Mouse (Mus musculus): ENCODE measurements at regions not wholly inside any gene's neighbourhood (a gene's known extent, or its start where the extent isn't known, plus 50 kb on each side); places are given as distances from the start of the nearest gene placed in this dataset.

DNA sequence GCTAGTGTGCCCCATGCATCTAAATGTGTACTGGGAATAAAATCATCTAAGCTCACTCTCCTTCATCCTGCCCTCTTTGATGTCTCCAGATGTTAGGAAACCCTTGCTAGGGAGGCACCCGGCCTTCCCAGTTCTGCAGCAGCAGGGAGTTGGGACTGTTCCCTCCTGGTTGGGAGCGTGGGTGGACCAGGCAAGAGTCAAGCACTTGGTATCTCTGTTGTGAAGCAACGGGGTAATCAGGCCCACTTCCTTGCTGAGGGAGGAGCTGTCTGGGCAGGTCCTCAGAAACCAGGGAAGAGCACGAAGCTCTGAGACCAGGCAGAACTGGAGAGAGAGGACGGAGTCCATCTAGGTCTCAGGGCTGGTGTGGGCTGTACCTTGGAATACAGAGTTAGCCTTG lies 117.9 kb downstream of the Asb7 start:
- ATAC-seq (ENCODE audit: low FRiP score, low read depth) (no peak), DNase-seq (ENCODE audit: low spot score) (no peak)
- WGBS = 54% methylated on average over 5 of the region's 5 CpGs
- H3K4me2 ChIP-seq (replicated peaks; ENCODE audit: low read depth, low read length, severe bottlenecking) = no peak overlapping the region
- no peaks in the 10 kb centered on the region; the same call in 1 of the 2 replicates for H3K27me3 ChIP-seq (ENCODE audit: control insufficient read depth, insufficient read depth, low read length)
- H3K9ac ChIP-seq (ENCODE audit: low read depth, low read length, severe bottlenecking) = no peak overlapping the region
- H3K4me3 ChIP-seq (replicated peaks; ENCODE audit: low read length) = no peak overlapping the region
- no peak overlapping the region for H3K27ac ChIP-seq (replicated peaks; ENCODE audit: low read depth, low read length)
- TF ChIP-seq POLR2A (IDR thresholded peaks at IDR 0.05; ENCODE audit: borderline replicate concordance, extremely low read depth, insufficient read depth, insufficient read length) = no peak
- no peaks in the 10 kb centered on the region for H3K9me3 ChIP-seq (ENCODE audit: control insufficient read depth, low read length)
- no peaks in the 10 kb centered on the region for H3K36me3 ChIP-seq (ENCODE audit: control insufficient read depth, insufficient read depth, low read length)
- no peaks in the 10 kb centered on the region for H3K4me1 ChIP-seq (ENCODE audit: control insufficient read depth, insufficient read depth, low read length)

DNA sequence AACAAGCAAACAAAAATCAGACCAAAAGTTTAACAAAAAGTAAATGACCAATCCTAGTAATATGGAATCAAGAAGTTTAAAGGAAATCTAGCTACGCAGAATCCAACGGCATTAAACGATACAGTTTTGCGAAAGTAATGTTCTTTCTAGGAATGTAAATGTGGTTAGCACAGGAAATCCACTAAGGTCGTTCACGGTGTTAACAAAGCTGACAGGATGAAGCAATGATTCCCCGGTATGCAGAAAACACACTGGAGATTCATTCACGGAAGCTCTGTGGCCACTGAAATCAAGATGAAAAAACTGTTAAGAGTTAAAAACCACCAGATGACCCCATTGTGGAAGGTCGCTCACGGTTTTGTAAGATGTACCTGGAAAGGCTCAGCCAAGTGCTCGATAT lies 120.4 kb upstream of the Aldh1a3 start:
- H3K4me2 ChIP-seq (replicated peaks; ENCODE audit: low read depth, low read length, severe bottlenecking) = no peak overlapping the region
- DNase-seq (ENCODE audit: low spot score) = no peak
- H3K27ac ChIP-seq (replicated peaks; ENCODE audit: low read depth, low read length) = no peak overlapping the region
- H3K4me3 ChIP-seq (replicated peaks; ENCODE audit: low read length) = no peak overlapping the region
- H3K27me3 ChIP-seq (ENCODE audit: control insufficient read depth, insufficient read depth, low read length) = no peaks in the 10 kb centered on the region
- no peaks in the 10 kb centered on the region for H3K36me3 ChIP-seq (ENCODE audit: control insufficient read depth, insufficient read depth, low read length)
- no peak for ATAC-seq (ENCODE audit: low FRiP score, low read depth)
- no peak for TF ChIP-seq POLR2A (IDR thresholded peaks at IDR 0.05; ENCODE audit: borderline replicate concordance, extremely low read depth, insufficient read depth, insufficient read length)
- WGBS = 73% methylated on average over 11 of the region's 11 CpGs
- H3K4me1 ChIP-seq (ENCODE audit: control insufficient read depth, insufficient read depth, low read length) = peaks cover 10% of the 10 kb centered on the region
- H3K9me3 ChIP-seq (ENCODE audit: control insufficient read depth, low read length) = no peaks in the 10 kb centered on the region
- no peak overlapping the region for H3K9ac ChIP-seq (ENCODE audit: low read depth, low read length, severe bottlenecking)

DNA sequence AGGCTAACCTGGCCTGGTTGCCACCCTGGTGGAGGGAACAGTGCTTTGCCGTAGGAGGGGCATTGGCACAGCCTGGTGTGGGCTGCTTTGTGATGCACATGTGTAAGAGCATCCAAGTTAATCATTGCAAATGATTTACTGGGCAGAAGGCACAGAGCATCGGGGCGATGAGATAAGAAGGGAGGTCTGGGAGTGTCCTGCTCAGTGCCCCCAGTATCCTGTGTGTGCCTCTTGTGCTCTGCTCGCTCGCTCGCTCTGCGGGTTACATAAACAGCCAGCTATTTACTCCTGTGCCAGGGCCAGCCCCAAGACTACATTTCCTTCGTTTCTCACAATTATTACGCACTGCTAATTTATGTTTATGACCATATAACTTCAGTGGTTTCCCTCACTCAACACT lies 117.9 kb upstream of the Aldh1a3 start:
- no peak overlapping the region for H3K4me2 ChIP-seq (replicated peaks; ENCODE audit: low read depth, low read length, severe bottlenecking)

DNA sequence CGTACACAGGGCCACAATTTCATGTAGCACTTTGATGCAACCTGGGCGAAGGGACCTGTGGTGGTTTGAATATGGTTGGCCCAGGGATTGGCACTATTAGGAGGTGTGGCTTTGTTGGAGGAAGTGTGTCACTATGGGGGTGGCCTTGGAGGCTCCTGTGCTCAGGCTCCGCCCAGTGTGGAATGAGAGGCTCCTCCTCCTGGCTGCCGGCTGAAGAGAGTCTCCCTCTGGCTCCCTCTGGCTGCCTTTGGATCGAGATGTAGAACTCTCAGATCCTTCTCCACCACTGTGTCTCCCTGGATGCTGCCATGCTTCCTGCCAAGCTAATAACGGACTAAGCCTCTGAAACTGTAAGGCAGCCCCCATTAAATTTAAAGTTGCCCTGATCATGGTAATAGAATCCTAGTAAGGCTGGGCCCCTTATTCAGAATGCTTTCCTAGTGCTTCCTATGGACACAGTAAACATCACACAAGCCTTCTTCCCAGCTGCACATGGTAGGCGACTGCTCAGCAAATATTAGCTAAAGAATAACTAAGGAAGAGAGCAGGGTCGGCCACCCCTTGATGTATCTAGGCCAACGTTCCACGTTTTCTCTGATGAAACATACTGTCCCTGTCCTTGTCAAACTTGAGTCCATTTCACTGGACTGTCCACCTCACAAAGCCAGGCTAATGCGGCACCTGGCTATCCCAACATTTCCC lies 117.2 kb upstream of the Aldh1a3 start:
- no peak for TF ChIP-seq POLR2A (IDR thresholded peaks at IDR 0.05; ENCODE audit: borderline replicate concordance, extremely low read depth, insufficient read depth, insufficient read length)
- ATAC-seq (ENCODE audit: low FRiP score, low read depth) = no peak
- H3K9ac ChIP-seq (ENCODE audit: low read depth, low read length, severe bottlenecking) = no peak overlapping the region
- no peak overlapping the region for H3K4me3 ChIP-seq (replicated peaks; ENCODE audit: low read length)
- no peaks in the 10 kb centered on the region for H3K27me3 ChIP-seq (ENCODE audit: control insufficient read depth, insufficient read depth, low read length)
- H3K4me1 ChIP-seq (ENCODE audit: control insufficient read depth, insufficient read depth, low read length) = peaks cover 10% of the 10 kb centered on the region
- H3K9me3 ChIP-seq (ENCODE audit: control insufficient read depth, low read length) = no peaks in the 10 kb centered on the region
- H3K4me2 ChIP-seq (replicated peaks; ENCODE audit: low read depth, low read length, severe bottlenecking) = no peak overlapping the region
- no peaks in the 10 kb centered on the region for H3K36me3 ChIP-seq (ENCODE audit: control insufficient read depth, insufficient read depth, low read length)
- DNase-seq (ENCODE audit: low spot score) = no peak
- WGBS = 82% methylated on average over 10 of the region's 11 CpGs
- H3K27ac ChIP-seq (replicated peaks; ENCODE audit: low read depth, low read length) = no peak overlapping the region

More for the DNA sequence above, 117.9 kb upstream of the Aldh1a3 start:
- no peak for ATAC-seq (ENCODE audit: low FRiP score, low read depth)
- WGBS = 41% methylated on average over 9 of the region's 9 CpGs
- H3K27me3 ChIP-seq (ENCODE audit: control insufficient read depth, insufficient read depth, low read length) = no peaks in the 10 kb centered on the region
- no peaks in the 10 kb centered on the region for H3K36me3 ChIP-seq (ENCODE audit: control insufficient read depth, insufficient read depth, low read length)
- no peak overlapping the region for H3K9ac ChIP-seq (ENCODE audit: low read depth, low read length, severe bottlenecking)
- DNase-seq (ENCODE audit: low spot score) = no peak
- H3K4me3 ChIP-seq (replicated peaks; ENCODE audit: low read length) = no peak overlapping the region
- TF ChIP-seq POLR2A (IDR thresholded peaks at IDR 0.05; ENCODE audit: borderline replicate concordance, extremely low read depth, insufficient read depth, insufficient read length) = no peak
- peaks cover 10% of the 10 kb centered on the region for H3K4me1 ChIP-seq (ENCODE audit: control insufficient read depth, insufficient read depth, low read length)
- H3K27ac ChIP-seq (replicated peaks; ENCODE audit: low read depth, low read length) = no peak overlapping the region
- no peaks in the 10 kb centered on the region for H3K9me3 ChIP-seq (ENCODE audit: control insufficient read depth, low read length)

DNA sequence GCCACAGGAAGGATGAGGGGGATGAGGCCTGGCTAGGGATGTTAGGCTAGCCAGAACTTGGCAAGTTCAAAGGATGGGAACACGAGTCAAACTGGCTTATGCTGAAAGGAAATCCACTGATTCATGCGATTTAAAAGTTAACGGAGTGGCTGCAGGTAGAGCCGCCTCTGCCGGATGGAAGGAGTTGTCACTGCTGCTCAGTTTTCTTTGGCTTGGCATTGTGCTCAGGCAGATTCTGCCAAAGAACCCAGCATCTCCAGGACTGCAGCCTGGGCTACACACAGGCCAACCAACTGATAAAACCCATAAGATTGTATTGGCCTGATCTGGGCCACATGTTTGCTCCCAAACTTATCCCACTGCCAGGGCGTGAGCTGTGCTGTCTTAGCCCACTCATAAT lies 105.3 kb upstream of the Aldh1a3 start:
- no peaks in the 10 kb centered on the region for H3K4me1 ChIP-seq (ENCODE audit: control insufficient read depth, insufficient read depth, low read length)
- H3K9ac ChIP-seq (ENCODE audit: low read depth, low read length, severe bottlenecking) = no peak overlapping the region
- ATAC-seq (ENCODE audit: low FRiP score, low read depth) (no peak), DNase-seq (ENCODE audit: low spot score) (no peak)
- H3K4me3 ChIP-seq (replicated peaks; ENCODE audit: low read length) = no peak overlapping the region
- H3K27me3 ChIP-seq (ENCODE audit: control insufficient read depth, insufficient read depth, low read length) = no peaks in the 10 kb centered on the region
- no peak overlapping the region for H3K27ac ChIP-seq (replicated peaks; ENCODE audit: low read depth, low read length)
- H3K9me3 ChIP-seq (ENCODE audit: control insufficient read depth, low read length) = no peaks in the 10 kb centered on the region
- H3K36me3 ChIP-seq (ENCODE audit: control insufficient read depth, insufficient read depth, low read length) = no peaks in the 10 kb centered on the region
- 81% methylated on average over 6 of the region's 6 CpGs for WGBS
- H3K4me2 ChIP-seq (replicated peaks; ENCODE audit: low read depth, low read length, severe bottlenecking) = no peak overlapping the region
- no peak for TF ChIP-seq POLR2A (IDR thresholded peaks at IDR 0.05; ENCODE audit: borderline replicate concordance, extremely low read depth, insufficient read depth, insufficient read length)

All from limb, embryonic 14.5 days (tissue).